Mouse (Mus musculus) intestine, embryonic 14.5 days (tissue): Measurements from ENCODE around the gene Med4. TPM values are rescaled to one million over a fixed set of nuclear protein-coding genes. Genes with fewer than 3 reads are reported as not detected.
A peak's percentile ranks its signal among the peaks of the same experiment; 100 is the strongest.

ENCODE experiments used
- ATAC-seq: fragments of 200-750 bp; cut with Nextera tagmentation; replicated peaks from 2 replicates; pipeline ENCODE4 v1.8.0; 2017; ENCODE audit warnings: low read depth, moderate number of reproducible peaks, moderate TSS enrichment, moderate library complexity; ENCODE audit not compliant: low FRiP score, low TSS enrichment
- DNase-seq: peaks from one replicate; pipeline ENCODE4 v3.0.0-alpha.2; 2018; ENCODE audit warnings: low spot score
- H3K27ac ChIP-seq: fragments of 300-500 bp; sonication (generic); 2 replicates; pipeline ENCODE4 v1.5.1; 2014; ENCODE audit warnings: low read depth, mild to moderate bottlenecking, control low read depth
- H3K27me3 ChIP-seq: fragments of 300-500 bp; sonication (generic); replicated peaks from 2 replicates; pipeline ENCODE4 v1.6.1; 2014; ENCODE audit warnings: low read length, control low read depth; ENCODE audit not compliant: control insufficient read depth, insufficient read depth
- H3K36me3 ChIP-seq: fragments of 300-500 bp; sonication (generic); 2 replicates; pipeline ENCODE4 v1.6.1; 2014; ENCODE audit warnings: low read length, control low read depth; ENCODE audit not compliant: control insufficient read depth, insufficient read depth
- H3K4me1 ChIP-seq: fragments of 300-500 bp; sonication (generic); replicated peaks from 2 replicates; pipeline ENCODE4 v1.6.1; 2014; ENCODE audit warnings: low read length, control low read depth, mixed read lengths; ENCODE audit not compliant: control insufficient read depth, insufficient read depth
- H3K4me2 ChIP-seq: fragments of 300-500 bp; sonication (generic); 2 replicates; pipeline ENCODE4 v1.6.1; 2014; ENCODE audit warnings: low read length
- H3K4me3 ChIP-seq: fragments of 300-500 bp; sonication (generic); 2 replicates; pipeline ENCODE4 v1.5.1; 2014; ENCODE audit warnings: low read depth, low read length, control low read depth, mixed read lengths
- H3K9ac ChIP-seq: fragments of 300-500 bp; sonication (generic); 2 replicates; pipeline ENCODE4 v1.6.1; 2014; ENCODE audit warnings: mild to moderate bottlenecking, low read length
- H3K9me3 ChIP-seq: fragments of 300-500 bp; sonication (generic); 2 replicates; pipeline ENCODE4 v1.6.1; 2016; ENCODE audit warnings: low read length, control low read depth; ENCODE audit not compliant: control insufficient read depth
- WGBS: fragments of 180-500 bp; shearing (Covaris S2); extraction: QIAGEN DNeasy Blood & Tissue Kit; methylation state at CpG from one replicate; pipeline ENCODE4 v1.1.7; 2014; 5-methylcytosine and 5-hydroxymethylcytosine counted together
- polyA plus RNA-seq: library from polyadenylated mRNA; unstranded; fragments of >200 nt; fragmentation: Nextera tagmentation; extraction: Ambion mirVana; gene quantifications from 2 replicates; pipeline ENCODE4 v1.2.1, GENCODE M21; 2014

Med4 gene
- polyA plus RNA-seq, 1 experiment from 2014 or later: 76.2 TPM

DNA sequence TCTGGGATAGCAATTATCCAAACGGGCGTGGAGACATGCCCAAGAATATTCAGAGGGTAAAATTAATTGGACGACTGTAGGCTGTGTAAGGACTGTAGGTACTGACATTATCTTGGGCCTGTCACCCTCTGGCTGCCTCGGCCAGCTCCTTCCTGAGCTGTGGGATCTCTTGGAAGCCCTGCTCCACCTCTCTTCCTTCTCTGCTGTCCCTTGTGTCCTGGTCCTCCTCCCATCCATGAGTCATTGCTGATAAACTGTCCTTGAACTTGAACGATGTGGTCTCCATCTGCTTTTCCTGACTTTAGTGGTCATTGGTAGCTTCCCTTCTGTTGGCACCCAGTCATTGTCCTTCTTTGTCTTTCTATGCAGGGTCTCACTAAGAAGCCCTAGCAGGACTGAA, 23.2 kb upstream of the Med4 start:
- DNase-seq (no peak), ATAC-seq (no peak)
- WGBS: 76% methylated on average over 5 of the region's 5 CpGs
- Histone ChIP-seq H3K36me3 (no peaks in the 10 kb centered on the region), H3K9me3 (no peaks in the 10 kb centered on the region), H3K9ac (no peak overlapping the region), H3K27me3 (no peaks in the 10 kb centered on the region), H3K27ac (no peak overlapping the region), H3K4me1 (no peaks in the 10 kb centered on the region), H3K4me3 (no peak overlapping the region), H3K4me2 (no peak overlapping the region)

DNA sequence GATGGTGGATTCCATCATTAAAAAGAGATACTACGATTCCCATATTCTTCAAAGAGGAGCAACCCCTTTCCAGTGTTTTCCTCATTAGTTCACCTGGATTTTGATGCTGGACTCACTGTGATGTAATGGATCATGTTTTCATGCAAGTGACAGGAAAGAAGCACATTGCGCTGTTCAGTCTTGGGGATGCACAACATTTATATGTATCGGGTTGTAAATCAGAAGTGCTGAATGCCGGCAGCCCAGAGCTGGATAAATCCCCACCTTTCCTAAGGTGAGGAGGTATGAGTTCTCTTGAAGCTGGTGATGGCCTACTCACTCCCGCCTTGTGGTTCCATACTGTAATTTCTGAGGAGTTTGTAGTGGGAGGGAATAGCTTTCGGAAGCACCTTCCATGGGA, 16.5 kb upstream of the Med4 start:
- H3K36me3 ChIP-seq: no peaks in the 10 kb centered on the region
- WGBS: 95% methylated on average over 6 of the region's 6 CpGs
- no peak for DNase-seq
- no peak overlapping the region for H3K4me3 ChIP-seq
- H3K4me2 ChIP-seq: no peak overlapping the region
- no peak for ATAC-seq
- no peak overlapping the region for H3K27ac ChIP-seq
- H3K9me3 ChIP-seq: no peaks in the 10 kb centered on the region
- H3K9ac ChIP-seq: no peak overlapping the region
- H3K4me1 ChIP-seq: no peaks in the 10 kb centered on the region
- H3K27me3 ChIP-seq: no peaks in the 10 kb centered on the region

DNA sequence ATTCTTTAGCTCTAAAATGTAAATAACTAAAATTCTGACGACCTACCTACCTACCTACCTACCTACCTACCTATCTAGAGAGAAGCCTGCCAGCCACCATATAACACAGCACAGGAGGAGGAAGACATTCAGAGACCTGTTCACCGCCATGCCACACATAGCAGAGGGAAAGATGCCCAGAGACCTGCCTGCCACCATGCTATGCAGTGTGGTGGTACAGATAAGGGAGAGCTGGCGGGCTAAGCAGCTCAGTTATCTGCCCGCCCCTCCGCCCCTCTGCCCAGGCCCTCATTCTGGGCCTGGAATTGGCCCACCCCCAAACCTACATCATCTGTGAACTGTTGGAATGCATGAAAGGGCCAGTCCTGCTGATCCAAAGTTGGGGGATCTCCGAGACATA, 15.7 kb upstream of the Med4 start:
- H3K4me1 ChIP-seq: no peaks in the 10 kb centered on the region
- H3K27me3 ChIP-seq: no peaks in the 10 kb centered on the region
- no peaks in the 10 kb centered on the region for H3K36me3 ChIP-seq
- no peak overlapping the region for H3K4me3 ChIP-seq
- no peaks in the 10 kb centered on the region for H3K9me3 ChIP-seq
- H3K9ac ChIP-seq: no peak overlapping the region
- DNase-seq (no peak), ATAC-seq (no peak)
- no peak overlapping the region for H3K27ac ChIP-seq
- 72% methylated on average over 6 of the region's 6 CpGs for WGBS
- H3K4me2 ChIP-seq: no peak overlapping the region

DNA sequence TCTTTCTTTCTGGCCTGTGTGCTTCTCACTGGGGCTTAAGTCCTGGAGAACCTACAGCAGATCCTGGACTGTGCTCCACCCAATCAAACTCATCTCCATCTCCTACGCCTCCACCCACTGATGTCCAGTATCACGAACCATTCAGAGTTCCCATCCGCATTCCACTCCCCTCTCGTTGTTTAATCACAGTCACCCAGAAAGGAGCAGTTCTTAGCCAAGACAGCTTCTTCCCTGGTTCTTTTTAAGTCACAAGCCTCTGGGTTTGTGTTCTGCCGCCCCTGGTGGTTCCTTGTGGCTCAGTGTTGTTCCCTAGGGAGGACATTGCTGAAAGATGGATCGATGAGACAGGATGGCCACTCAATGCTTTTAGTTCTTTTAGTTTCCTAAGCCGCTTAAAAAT, 14.1 kb upstream of the Med4 start:
- no peaks in the 10 kb centered on the region for H3K9me3 ChIP-seq
- H3K4me2 ChIP-seq: no peak overlapping the region
- 74% methylated on average over 7 of the region's 7 CpGs for WGBS
- ATAC-seq (no peak), DNase-seq (no peak)
- H3K4me1 ChIP-seq: no peaks in the 10 kb centered on the region
- no peak overlapping the region for H3K9ac ChIP-seq
- H3K27ac ChIP-seq: no peak overlapping the region
- H3K4me3 ChIP-seq: no peak overlapping the region
- H3K36me3 ChIP-seq: no peaks in the 10 kb centered on the region
- no peaks in the 10 kb centered on the region for H3K27me3 ChIP-seq

DNA sequence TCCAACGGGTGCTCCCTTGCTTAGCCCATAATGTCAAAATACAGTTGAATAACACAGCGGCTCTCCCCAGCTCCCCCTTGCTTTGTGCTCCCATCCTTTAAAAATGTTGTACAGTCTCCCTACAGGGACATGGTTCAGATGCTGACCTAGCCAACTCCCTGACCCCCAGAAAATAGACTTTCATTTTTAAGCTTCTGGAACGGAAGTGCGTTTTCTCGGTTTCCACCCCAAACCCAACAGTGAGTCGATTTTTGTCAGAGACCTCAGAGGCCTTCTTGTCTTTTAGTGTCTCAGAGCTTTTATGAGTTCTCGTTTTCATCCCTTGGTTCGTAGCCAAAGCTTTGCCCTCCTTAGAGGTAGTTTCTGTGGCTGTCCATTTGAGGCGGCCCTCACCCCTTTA, 8.5 kb upstream of the Med4 start:
- Histone ChIP-seq H3K4me1 (no peaks in the 10 kb centered on the region), H3K27ac (no peak overlapping the region), H3K27me3 (no peaks in the 10 kb centered on the region), H3K4me3 (no peak overlapping the region), H3K9me3 (no peaks in the 10 kb centered on the region), H3K4me2 (no peak overlapping the region), H3K9ac (no peak overlapping the region), H3K36me3 (no peaks in the 10 kb centered on the region)
- DNase-seq (no peak), ATAC-seq (no peak)
- WGBS: 82% methylated on average over 9 of the region's 9 CpGs

DNA sequence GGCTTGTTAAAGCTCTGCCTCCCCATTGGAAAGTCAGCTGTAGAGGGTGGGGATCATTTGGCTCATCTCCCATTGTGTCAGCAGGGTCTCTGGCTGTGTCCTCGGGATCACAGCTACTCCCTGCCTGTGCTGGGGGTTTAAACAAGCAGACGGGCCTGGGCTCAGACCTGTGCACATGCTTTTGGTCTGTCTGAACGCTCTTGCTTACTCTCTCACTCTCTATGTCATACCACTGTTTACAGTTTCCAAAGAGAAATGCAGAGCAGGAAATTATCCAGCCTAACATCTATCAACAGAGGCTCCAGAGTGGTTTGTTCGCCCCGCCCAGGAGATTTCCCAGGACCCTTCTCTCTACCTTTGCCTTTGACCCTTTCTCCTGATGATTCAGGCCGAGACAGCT, 8.1 kb upstream of the Med4 start:
- no peak overlapping the region for H3K4me2 ChIP-seq
- no peaks in the 10 kb centered on the region for H3K36me3 ChIP-seq
- no peaks in the 10 kb centered on the region for H3K9me3 ChIP-seq
- H3K27ac ChIP-seq: no peak overlapping the region
- 46% methylated on average over 6 of the region's 6 CpGs for WGBS
- no peak for DNase-seq
- H3K4me1 ChIP-seq: no peaks in the 10 kb centered on the region
- no peak overlapping the region for H3K9ac ChIP-seq
- no peaks in the 10 kb centered on the region for H3K27me3 ChIP-seq
- no peak for ATAC-seq
- no peak overlapping the region for H3K4me3 ChIP-seq

DNA sequence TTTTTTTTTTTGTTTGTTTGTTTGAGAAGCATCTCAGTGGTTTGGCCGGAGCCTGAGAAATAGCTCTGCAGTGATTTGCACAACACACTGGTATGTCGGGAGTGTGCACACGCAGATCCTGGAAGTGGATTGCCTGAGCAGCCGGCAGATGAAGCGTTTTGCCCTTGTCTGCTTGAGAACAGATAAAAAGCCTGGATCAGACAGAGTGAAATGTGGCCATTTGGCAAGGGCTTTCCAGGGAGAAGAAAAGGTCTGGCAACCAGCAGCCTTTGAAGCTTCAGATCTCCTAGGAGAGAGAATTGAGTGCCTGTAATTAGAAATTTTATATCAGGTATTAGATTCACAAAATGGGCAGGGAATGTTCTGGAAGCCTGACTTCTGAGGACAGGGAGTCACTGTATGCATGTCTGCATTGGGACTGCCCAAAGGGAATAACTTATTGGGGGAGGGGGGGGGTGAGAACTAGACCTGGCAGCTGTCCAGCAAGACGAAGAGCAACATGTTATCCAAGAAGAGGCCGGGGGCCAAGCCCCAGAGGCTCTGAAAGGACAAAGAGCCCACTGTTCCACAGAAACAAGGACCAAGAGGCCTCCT, 7.1 kb upstream of the Med4 start:
- H3K36me3 ChIP-seq: no peaks in the 10 kb centered on the region
- no peak overlapping the region for H3K4me2 ChIP-seq
- H3K4me1 ChIP-seq: no peaks in the 10 kb centered on the region
- no peaks in the 10 kb centered on the region for H3K9me3 ChIP-seq
- no peak overlapping the region for H3K9ac ChIP-seq
- H3K4me3 ChIP-seq: no peak overlapping the region
- peak; percentile 83 for ATAC-seq
- no peak for DNase-seq
- H3K27ac ChIP-seq: peak overlapping the region; percentile 52; the same call in 1 of the 2 replicates
- H3K27me3 ChIP-seq: no peaks in the 10 kb centered on the region
- WGBS: 35% methylated on average over 7 of the region's 7 CpGs

DNA sequence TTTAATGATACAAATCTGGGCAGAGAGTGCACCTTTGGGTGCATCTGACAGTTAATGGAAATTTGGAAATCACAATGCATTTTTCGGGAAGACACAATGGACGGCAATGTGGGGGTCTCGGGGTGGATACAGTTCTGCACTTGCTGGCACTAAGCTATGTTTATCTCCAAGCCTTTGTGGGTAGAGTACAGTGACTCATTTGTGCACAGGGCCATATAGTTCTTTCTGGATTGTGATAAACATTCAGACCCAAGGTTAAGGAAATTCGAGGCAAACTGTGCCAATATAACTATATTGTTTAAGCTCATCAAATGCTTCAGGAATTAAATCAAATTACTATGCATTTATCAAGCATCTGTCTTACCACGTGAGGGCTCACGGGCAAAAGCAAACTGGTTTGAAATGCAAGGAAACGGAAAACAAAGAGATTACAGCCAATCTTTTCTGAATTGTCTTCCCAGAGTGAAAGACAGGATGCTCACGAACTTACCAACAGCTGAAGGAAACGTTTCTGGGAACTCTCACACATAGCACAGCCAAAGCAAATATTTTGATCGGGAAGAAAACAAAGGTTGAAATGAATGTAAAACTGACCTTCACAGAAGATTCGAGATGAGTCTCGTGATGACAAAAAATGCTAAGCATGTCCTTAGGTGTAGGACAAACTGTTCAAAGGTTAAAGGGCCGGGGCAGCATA, 6.4 kb upstream of the Med4 start:
- no peaks in the 10 kb centered on the region for H3K27me3 ChIP-seq
- 67% methylated on average over 13 of the region's 13 CpGs for WGBS
- DNase-seq: no peak
- H3K4me3 ChIP-seq: no peak overlapping the region
- no peaks in the 10 kb centered on the region for H3K9me3 ChIP-seq
- no peak overlapping the region for H3K9ac ChIP-seq
- peak overlapping the region; percentile 52; the same call in 1 of the 2 replicates for H3K27ac ChIP-seq
- no peaks in the 10 kb centered on the region for H3K36me3 ChIP-seq
- peak; percentile 67 for ATAC-seq
- H3K4me1 ChIP-seq: no peaks in the 10 kb centered on the region
- H3K4me2 ChIP-seq: no peak overlapping the region

DNA sequence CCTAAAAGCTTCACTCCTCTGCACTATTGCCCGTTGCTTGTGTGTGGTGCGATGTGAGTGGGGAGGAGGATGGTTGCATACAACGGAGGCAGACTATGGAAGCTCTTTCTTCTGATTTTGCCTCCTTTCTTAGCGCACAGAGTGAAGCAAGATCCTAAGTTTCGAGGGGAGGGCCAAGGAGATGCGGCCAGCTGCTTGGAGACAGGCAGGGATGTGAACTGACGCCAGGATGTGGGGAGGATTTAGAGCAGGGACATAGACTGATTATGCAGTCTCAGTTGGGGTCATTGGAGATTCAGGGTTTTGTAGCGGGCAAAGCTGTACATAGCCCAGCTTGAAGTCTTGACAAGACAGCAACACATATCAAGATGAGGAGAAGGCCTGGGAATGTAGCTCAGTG, 3.5 kb upstream of the Med4 start:
- no peak for DNase-seq
- Histone ChIP-seq H3K4me1 (peaks cover 8% of the 10 kb centered on the region), H3K9ac (no peak overlapping the region), H3K27ac (no peak overlapping the region), H3K27me3 (no peaks in the 10 kb centered on the region), H3K4me3 (no peak overlapping the region), H3K4me2 (no peak overlapping the region), H3K36me3 (no peaks in the 10 kb centered on the region), H3K9me3 (no peaks in the 10 kb centered on the region)
- no peak for ATAC-seq
- 58% methylated on average over 8 of the region's 8 CpGs for WGBS
